Mouse (Mus musculus): ENCODE data around the gene Urad. TPM values are rescaled to one million over a fixed set of nuclear protein-coding genes. Genes with fewer than 3 reads are reported as not detected.

Urad gene
- polyA plus RNA-seq, 1 experiment from 2014 or later, result not detected

- Histone ChIP-seq H3K36me3 (no peaks in the 10 kb centered on the region), H3K4me2 (no peak overlapping the region), H3K4me3 (no peak overlapping the region), H3K4me1 (replicated peaks) (peaks cover 12% of the 10 kb centered on the region), H3K27ac (replicated peaks) (no peak overlapping the region), H3K27me3 (peaks cover 98% of the 10 kb centered on the region), H3K9me3 (no peaks in the 10 kb centered on the region), H3K9ac (no peak overlapping the region)
- ATAC-seq (ENCODE audit: low FRiP score, low read depth), result no peak
- under 1% methylated on average over 16 of the region's 16 CpGs for WGBS
Measured at GRCm38 (mm10) chr5:147305166-147305565, 17.1 kb downstream of the Urad start.

- H3K27me3 ChIP-seq, result peaks cover 98% of the 10 kb centered on the region
- under 1% methylated on average over 54 of the region's 54 CpGs for WGBS
- H3K36me3 ChIP-seq, result no peaks in the 10 kb centered on the region
- ATAC-seq (ENCODE audit: low FRiP score, low read depth), result no peak
- H3K4me2 ChIP-seq, result no peak overlapping the region
- H3K27ac ChIP-seq (replicated peaks), result no peak overlapping the region
- H3K4me3 ChIP-seq, result no peak overlapping the region
- peaks cover 15% of the 10 kb centered on the region for H3K4me1 ChIP-seq (replicated peaks)
- H3K9ac ChIP-seq, result no peak overlapping the region
- no peaks in the 10 kb centered on the region for H3K9me3 ChIP-seq
Measured at GRCm38 (mm10) chr5:147304276-147305155, 17.7 kb downstream of the Urad start.

GRCm38 (mm10) chr5:147302746-147303400 lies 19.4 kb downstream of the Urad start:
- H3K4me2 ChIP-seq, result no peak overlapping the region
- H3K4me3 ChIP-seq, result no peak overlapping the region
- H3K27ac ChIP-seq (replicated peaks), result no peak overlapping the region
- no peak for ATAC-seq (ENCODE audit: low FRiP score, low read depth)
- no peaks in the 10 kb centered on the region for H3K36me3 ChIP-seq
- peaks cover 18% of the 10 kb centered on the region for H3K4me1 ChIP-seq (replicated peaks)
- H3K27me3 ChIP-seq, result peaks cover 97% of the 10 kb centered on the region
- 5% methylated on average over 13 of the region's 13 CpGs for WGBS
- no peak overlapping the region for H3K9ac ChIP-seq
- no peaks in the 10 kb centered on the region for H3K9me3 ChIP-seq

- Histone ChIP-seq H3K27me3 (peaks cover 97% of the 10 kb centered on the region), H3K36me3 (no peaks in the 10 kb centered on the region), H3K9me3 (no peaks in the 10 kb centered on the region), H3K9ac (no peak overlapping the region), H3K4me1 (replicated peaks) (peaks cover 18% of the 10 kb centered on the region), H3K27ac (replicated peaks) (no peak overlapping the region), H3K4me3 (no peak overlapping the region), H3K4me2 (no peak overlapping the region)
- 8% methylated on average over 8 of the region's 8 CpGs for WGBS
- no peak for ATAC-seq (ENCODE audit: low FRiP score, low read depth)
Measured at GRCm38 (mm10) chr5:147302141-147302540, 20.1 kb downstream of the Urad start.

- H3K27me3 ChIP-seq, result peaks cover 97% of the 10 kb centered on the region
- H3K9ac ChIP-seq, result no peak overlapping the region
- no peaks in the 10 kb centered on the region for H3K36me3 ChIP-seq
- peaks cover 16% of the 10 kb centered on the region for H3K4me1 ChIP-seq (replicated peaks)
- H3K4me2 ChIP-seq, result no peak overlapping the region
- WGBS, result 3% methylated on average over 10 of the region's 10 CpGs
- H3K27ac ChIP-seq (replicated peaks), result no peak overlapping the region
- H3K4me3 ChIP-seq, result no peak overlapping the region
- H3K9me3 ChIP-seq, result no peaks in the 10 kb centered on the region
- ATAC-seq (ENCODE audit: low FRiP score, low read depth), result no peak
Measured at GRCm38 (mm10) chr5:147301781-147302070, 20.5 kb downstream of the Urad start.

GRCm38 (mm10) chr5:147300917-147301780 lies 21.1 kb downstream of the Urad start:
- Histone ChIP-seq H3K9me3 (no peaks in the 10 kb centered on the region), H3K4me3 (no peak overlapping the region), H3K27ac (replicated peaks) (no peak overlapping the region), H3K27me3 (peaks cover 96% of the 10 kb centered on the region), H3K36me3 (no peaks in the 10 kb centered on the region), H3K9ac (no peak overlapping the region), H3K4me2 (no peak overlapping the region), H3K4me1 (replicated peaks) (peaks cover 11% of the 10 kb centered on the region)
- 4% methylated on average over 21 of the region's 21 CpGs for WGBS
- no peak for ATAC-seq (ENCODE audit: low FRiP score, low read depth)

GRCm38 (mm10) chr5:147300001-147300363 lies 22.3 kb downstream of the Urad start:
- no peak for ATAC-seq (ENCODE audit: low FRiP score, low read depth)
- Histone ChIP-seq H3K9ac (no peak overlapping the region), H3K4me3 (no peak overlapping the region), H3K27ac (replicated peaks) (no peak overlapping the region), H3K9me3 (no peaks in the 10 kb centered on the region), H3K4me2 (peak overlapping the region; percentile 34; the same call in 1 of the 2 replicates), H3K36me3 (no peaks in the 10 kb centered on the region), H3K4me1 (replicated peaks) (peaks cover 6% of the 10 kb centered on the region), H3K27me3 (peaks cover 94% of the 10 kb centered on the region)
- 5% methylated on average over 4 of the region's 4 CpGs for WGBS

GRCm38 (mm10) chr5:147299255-147300000 lies 22.8 kb downstream of the Urad start:
- peak overlapping the region; percentile 34; the same call in 1 of the 2 replicates for H3K4me2 ChIP-seq
- no peaks in the 10 kb centered on the region for H3K36me3 ChIP-seq
- under 1% methylated on average over 41 of the region's 41 CpGs for WGBS
- H3K4me1 ChIP-seq (replicated peaks), result peaks cover 6% of the 10 kb centered on the region
- H3K4me3 ChIP-seq, result no peak overlapping the region
- H3K27me3 ChIP-seq, result peaks cover 94% of the 10 kb centered on the region
- no peak overlapping the region for H3K27ac ChIP-seq (replicated peaks)
- H3K9ac ChIP-seq, result no peak overlapping the region
- H3K9me3 ChIP-seq, result no peaks in the 10 kb centered on the region
- ATAC-seq (ENCODE audit: low FRiP score, low read depth), result peak; percentile 30; the same call in 1 of the 2 replicates

GRCm38 (mm10) chr5:147297249-147297648 lies 25.0 kb downstream of the Urad start:
- no peak for ATAC-seq (ENCODE audit: low FRiP score, low read depth)
- H3K9ac ChIP-seq, result no peak overlapping the region
- WGBS, result 64% methylated on average over 5 of the region's 5 CpGs

GRCm38 (mm10) chr5:147294121-147294520 lies 28.1 kb downstream of the Urad start:
- Histone ChIP-seq H3K36me3 (no peaks in the 10 kb centered on the region), H3K27ac (replicated peaks) (no peak overlapping the region), H3K4me2 (no peak overlapping the region), H3K4me3 (no peak overlapping the region), H3K4me1 (replicated peaks) (no peaks in the 10 kb centered on the region), H3K9me3 (no peaks in the 10 kb centered on the region), H3K27me3 (peaks cover 71% of the 10 kb centered on the region), H3K9ac (no peak overlapping the region)
- WGBS, result 14% methylated on average over 20 of the region's 20 CpGs
- no peak for ATAC-seq (ENCODE audit: low FRiP score, low read depth)

More at GRCm38 (mm10) chr5:147297249-147297648, 25.0 kb downstream of the Urad start:
- H3K36me3 ChIP-seq, result no peaks in the 10 kb centered on the region
- no peak overlapping the region for H3K27ac ChIP-seq (replicated peaks)
- H3K4me2 ChIP-seq, result no peak overlapping the region
- H3K9me3 ChIP-seq, result no peaks in the 10 kb centered on the region
- peaks cover 6% of the 10 kb centered on the region for H3K4me1 ChIP-seq (replicated peaks)
- peaks cover 94% of the 10 kb centered on the region for H3K27me3 ChIP-seq
- no peak overlapping the region for H3K4me3 ChIP-seq

GRCm38 (mm10) chr5:147293127-147293910 lies 28.9 kb downstream of the Urad start:
- peak; percentile 61; the same call in 1 of the 2 replicates for ATAC-seq (ENCODE audit: low FRiP score, low read depth)
- no peak overlapping the region for H3K27ac ChIP-seq (replicated peaks)
- H3K27me3 ChIP-seq, result peaks cover 64% of the 10 kb centered on the region
- H3K9ac ChIP-seq, result no peak overlapping the region
- no peaks in the 10 kb centered on the region for H3K9me3 ChIP-seq
- H3K4me3 ChIP-seq, result no peak overlapping the region
- H3K4me2 ChIP-seq, result no peak overlapping the region
- no peaks in the 10 kb centered on the region for H3K36me3 ChIP-seq
- 18% methylated on average over 18 of the region's 18 CpGs for WGBS
- no peaks in the 10 kb centered on the region for H3K4me1 ChIP-seq (replicated peaks)
